Mouse (Mus musculus): ENCODE measurements at regions not wholly inside any gene's neighbourhood (a gene's known extent, or its start where the extent isn't known, plus 50 kb on each side); places are given as distances from the start of the nearest gene placed in this dataset.

DNA sequence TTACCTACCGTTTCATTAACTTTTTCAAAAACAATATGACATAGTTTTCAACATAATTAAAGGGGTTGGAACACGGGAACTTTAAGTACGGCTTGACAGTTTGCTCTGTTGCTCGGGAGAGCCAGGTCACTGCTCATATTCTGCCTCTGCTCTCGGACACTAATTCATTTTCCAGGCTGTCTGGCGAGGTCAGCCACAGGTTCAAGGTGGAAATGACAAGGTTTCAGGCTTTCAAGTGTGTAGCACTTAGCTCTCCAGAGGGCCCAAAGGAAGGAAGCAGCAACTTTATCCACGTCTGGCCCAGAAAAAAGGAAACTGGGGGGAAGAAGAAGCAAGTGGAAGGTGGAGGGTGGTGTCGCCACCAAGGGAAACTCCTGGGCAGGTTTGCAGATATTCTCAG lies 94.0 kb upstream of the Prox1 start:
- ATAC-seq (replicated peaks; ENCODE audit: insufficient number of reproducible peaks, low FRiP score, low TSS enrichment, low read depth), result no peak
- Histone ChIP-seq H3K4me3 (ENCODE audit: low read depth, low read length) (no peak overlapping the region), H3K4me1 (ENCODE audit: control insufficient read depth, insufficient read depth, low read length) (no peaks in the 10 kb centered on the region), H3K4me2 (ENCODE audit: low read depth, low read length) (no peak overlapping the region), H3K36me3 (replicated peaks; ENCODE audit: control insufficient read depth, insufficient read depth, low read depth, low read length) (no peaks in the 10 kb centered on the region), H3K9ac (replicated peaks; ENCODE audit: low read length) (no peak overlapping the region), H3K27ac (replicated peaks; ENCODE audit: low read depth, low read length) (no peak overlapping the region), H3K9me3 (replicated peaks; ENCODE audit: control insufficient read depth, low read length) (no peaks in the 10 kb centered on the region), H3K27me3 (ENCODE audit: control insufficient read depth, insufficient read depth, low read length) (no peaks in the 10 kb centered on the region)
- WGBS, result 50% methylated on average over 8 of the region's 8 CpGs
- DNase-seq (ENCODE audit: low spot score), result no peak

DNA sequence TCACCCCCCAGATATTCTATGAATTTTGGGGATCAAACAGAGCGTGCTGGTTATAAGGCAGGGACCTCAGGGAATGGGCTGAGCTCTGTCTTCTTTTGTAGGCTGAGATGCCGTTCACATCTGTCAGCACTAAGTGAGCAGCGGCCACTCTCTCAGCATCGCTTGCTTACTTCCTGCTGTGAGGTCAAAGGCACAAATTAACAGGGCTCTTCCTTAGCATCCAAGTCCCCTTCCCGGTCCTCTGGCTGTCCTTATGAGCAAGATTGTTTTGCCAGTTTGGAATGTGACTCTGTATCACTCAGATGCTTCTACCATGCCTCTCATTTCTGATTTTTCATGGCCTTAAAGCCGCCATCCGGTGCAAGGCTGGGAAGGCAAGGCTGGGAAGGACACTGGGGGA lies 93.1 kb upstream of the Prox1 start:
- Histone ChIP-seq H3K9ac (replicated peaks; ENCODE audit: low read length) (no peak overlapping the region), H3K36me3 (replicated peaks; ENCODE audit: control insufficient read depth, insufficient read depth, low read depth, low read length) (no peaks in the 10 kb centered on the region), H3K4me2 (ENCODE audit: low read depth, low read length) (no peak overlapping the region), H3K4me3 (ENCODE audit: low read depth, low read length) (no peak overlapping the region), H3K4me1 (ENCODE audit: control insufficient read depth, insufficient read depth, low read length) (no peaks in the 10 kb centered on the region), H3K9me3 (replicated peaks; ENCODE audit: control insufficient read depth, low read length) (no peaks in the 10 kb centered on the region), H3K27me3 (ENCODE audit: control insufficient read depth, insufficient read depth, low read length) (no peaks in the 10 kb centered on the region), H3K27ac (replicated peaks; ENCODE audit: low read depth, low read length) (no peak overlapping the region)
- ATAC-seq (replicated peaks; ENCODE audit: insufficient number of reproducible peaks, low FRiP score, low TSS enrichment, low read depth) (no peak), DNase-seq (ENCODE audit: low spot score) (no peak)
- 27% methylated on average over 7 of the region's 7 CpGs for WGBS

DNA sequence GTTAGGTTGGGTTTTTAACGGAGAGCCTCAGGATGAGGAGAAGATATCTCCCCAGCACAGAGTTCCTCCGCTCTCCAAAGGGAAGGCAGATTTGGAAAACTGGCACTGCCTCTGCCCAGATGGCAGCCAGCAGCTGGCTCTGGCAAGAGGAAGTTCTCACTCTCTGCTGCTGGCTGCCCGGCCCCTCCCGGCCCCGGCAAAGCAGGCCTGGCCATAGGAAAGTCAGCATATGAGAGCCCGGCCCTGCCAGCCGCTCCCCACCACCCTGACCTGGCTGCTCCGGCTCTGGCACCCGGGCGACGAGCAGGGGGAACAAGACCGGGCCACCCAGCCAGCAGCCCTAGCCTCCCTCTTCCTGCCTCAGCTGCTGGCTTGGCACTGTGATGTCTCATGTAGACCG lies 89.1 kb upstream of the Prox1 start:
- no peak overlapping the region for H3K4me3 ChIP-seq (ENCODE audit: low read depth, low read length)
- H3K4me2 ChIP-seq (ENCODE audit: low read depth, low read length), result no peak overlapping the region
- no peaks in the 10 kb centered on the region for H3K36me3 ChIP-seq (replicated peaks; ENCODE audit: control insufficient read depth, insufficient read depth, low read depth, low read length)
- H3K9me3 ChIP-seq (replicated peaks; ENCODE audit: control insufficient read depth, low read length), result no peaks in the 10 kb centered on the region
- no peaks in the 10 kb centered on the region for H3K4me1 ChIP-seq (ENCODE audit: control insufficient read depth, insufficient read depth, low read length)
- DNase-seq (ENCODE audit: low spot score) (no peak), ATAC-seq (replicated peaks; ENCODE audit: insufficient number of reproducible peaks, low FRiP score, low TSS enrichment, low read depth) (no peak)
- no peak overlapping the region for H3K9ac ChIP-seq (replicated peaks; ENCODE audit: low read length)
- no peak overlapping the region for H3K27ac ChIP-seq (replicated peaks; ENCODE audit: low read depth, low read length)
- H3K27me3 ChIP-seq (ENCODE audit: control insufficient read depth, insufficient read depth, low read length), result no peaks in the 10 kb centered on the region
- WGBS, result 84% methylated on average over 13 of the region's 13 CpGs

DNA sequence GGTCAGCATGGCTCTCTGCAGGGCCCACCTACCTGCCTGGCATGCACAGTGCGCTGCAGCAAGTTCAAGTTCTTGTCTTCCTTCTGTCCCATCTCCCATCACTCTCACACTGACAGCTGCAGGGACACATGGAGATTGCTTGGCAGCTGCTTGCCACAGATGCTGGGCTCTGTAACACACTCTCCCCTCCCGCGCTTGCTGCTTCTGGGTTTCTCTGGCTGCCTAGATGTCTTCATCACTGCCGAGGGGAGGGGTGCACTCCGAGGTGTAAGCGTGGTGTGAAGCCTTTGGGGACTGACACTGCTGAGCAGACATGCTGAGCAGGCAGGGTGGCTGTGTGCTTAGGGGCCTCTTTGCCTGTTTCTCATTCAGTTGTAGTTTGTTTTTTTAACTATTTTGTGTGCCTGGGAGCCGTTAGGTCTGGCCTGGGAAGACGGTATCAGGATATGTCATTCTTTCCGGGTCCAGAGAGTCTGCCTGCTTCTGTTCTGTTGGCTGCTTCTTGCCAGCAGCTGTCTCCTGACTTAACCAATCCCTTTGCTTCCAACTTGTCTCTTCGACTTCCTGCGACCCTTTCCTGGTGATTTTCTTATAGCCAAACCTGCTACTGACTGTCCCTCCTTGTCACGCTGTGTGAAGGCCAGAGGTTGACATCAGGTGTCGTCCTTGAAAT lies 80.2 kb upstream of the Prox1 start:
- DNase-seq (ENCODE audit: low spot score) (peak; percentile 14), ATAC-seq (replicated peaks; ENCODE audit: insufficient number of reproducible peaks, low FRiP score, low TSS enrichment, low read depth) (no peak)
- Histone ChIP-seq H3K36me3 (replicated peaks; ENCODE audit: control insufficient read depth, insufficient read depth, low read depth, low read length) (no peaks in the 10 kb centered on the region), H3K27me3 (ENCODE audit: control insufficient read depth, insufficient read depth, low read length) (no peaks in the 10 kb centered on the region), H3K4me3 (ENCODE audit: low read depth, low read length) (no peak overlapping the region), H3K4me1 (ENCODE audit: control insufficient read depth, insufficient read depth, low read length) (no peaks in the 10 kb centered on the region), H3K9me3 (replicated peaks; ENCODE audit: control insufficient read depth, low read length) (no peaks in the 10 kb centered on the region), H3K27ac (replicated peaks; ENCODE audit: low read depth, low read length) (no peak overlapping the region), H3K9ac (replicated peaks; ENCODE audit: low read length) (no peak overlapping the region), H3K4me2 (ENCODE audit: low read depth, low read length) (no peak overlapping the region)
- 50% methylated on average over 13 of the region's 13 CpGs for WGBS

DNA sequence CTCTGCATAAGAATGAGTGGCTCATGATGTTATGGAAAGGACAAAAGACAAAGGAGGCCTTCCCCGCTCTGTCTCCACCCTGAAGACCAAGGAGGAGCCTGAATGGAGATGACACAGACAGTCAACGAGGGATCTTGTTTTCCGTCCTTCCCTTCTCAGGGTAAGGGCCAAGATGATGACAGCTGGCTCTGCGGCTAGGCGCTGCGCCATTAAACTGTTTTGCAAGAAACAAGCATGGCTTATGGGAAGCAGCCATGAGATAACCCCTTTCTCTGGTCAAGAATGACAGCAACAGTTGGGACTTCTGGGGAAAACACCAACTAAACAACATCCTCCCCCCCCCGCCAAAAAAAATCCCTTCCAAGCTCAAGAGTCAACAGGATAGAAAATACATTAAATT lies 72.0 kb upstream of the Prox1 start:
- ATAC-seq (replicated peaks; ENCODE audit: insufficient number of reproducible peaks, low FRiP score, low TSS enrichment, low read depth) (no peak), DNase-seq (ENCODE audit: low spot score) (no peak)
- no peak overlapping the region for H3K9ac ChIP-seq (replicated peaks; ENCODE audit: low read length)
- no peak overlapping the region for H3K4me3 ChIP-seq (ENCODE audit: low read depth, low read length)
- H3K36me3 ChIP-seq (replicated peaks; ENCODE audit: control insufficient read depth, insufficient read depth, low read depth, low read length), result no peaks in the 10 kb centered on the region
- 88% methylated on average over 7 of the region's 7 CpGs for WGBS
- H3K4me1 ChIP-seq (ENCODE audit: control insufficient read depth, insufficient read depth, low read length), result no peaks in the 10 kb centered on the region
- no peaks in the 10 kb centered on the region for H3K27me3 ChIP-seq (ENCODE audit: control insufficient read depth, insufficient read depth, low read length)
- no peak overlapping the region for H3K27ac ChIP-seq (replicated peaks; ENCODE audit: low read depth, low read length)
- H3K4me2 ChIP-seq (ENCODE audit: low read depth, low read length), result no peak overlapping the region
- H3K9me3 ChIP-seq (replicated peaks; ENCODE audit: control insufficient read depth, low read length), result no peaks in the 10 kb centered on the region

DNA sequence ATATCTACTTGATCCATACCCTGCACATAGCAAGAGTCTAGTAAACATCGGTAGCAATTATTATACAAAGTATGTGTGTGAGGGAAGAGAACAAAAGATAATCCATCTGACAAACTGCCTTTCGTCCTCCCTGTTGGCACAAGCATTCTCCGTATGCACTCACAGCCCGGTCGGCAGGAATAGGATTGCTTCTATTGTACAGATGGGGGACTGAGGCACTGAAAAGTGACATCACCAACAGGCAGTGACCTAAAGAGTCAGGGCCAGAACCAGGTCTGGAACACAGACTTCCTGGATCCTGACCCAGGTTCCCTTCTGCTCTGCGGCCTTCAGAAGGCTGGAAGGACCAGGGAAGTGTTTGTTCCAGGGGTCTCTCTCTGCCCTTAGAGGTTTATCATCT lies 69.3 kb upstream of the Prox1 start:
- H3K27me3 ChIP-seq (ENCODE audit: control insufficient read depth, insufficient read depth, low read length), result no peaks in the 10 kb centered on the region
- 91% methylated on average over 6 of the region's 6 CpGs for WGBS
- H3K27ac ChIP-seq (replicated peaks; ENCODE audit: low read depth, low read length), result no peak overlapping the region
- no peaks in the 10 kb centered on the region for H3K4me1 ChIP-seq (ENCODE audit: control insufficient read depth, insufficient read depth, low read length)
- no peak overlapping the region for H3K4me2 ChIP-seq (ENCODE audit: low read depth, low read length)
- DNase-seq (ENCODE audit: low spot score), result no peak
- H3K4me3 ChIP-seq (ENCODE audit: low read depth, low read length), result no peak overlapping the region
- ATAC-seq (replicated peaks; ENCODE audit: insufficient number of reproducible peaks, low FRiP score, low TSS enrichment, low read depth), result no peak
- no peak overlapping the region for H3K9ac ChIP-seq (replicated peaks; ENCODE audit: low read length)
- H3K36me3 ChIP-seq (replicated peaks; ENCODE audit: control insufficient read depth, insufficient read depth, low read depth, low read length), result no peaks in the 10 kb centered on the region
- H3K9me3 ChIP-seq (replicated peaks; ENCODE audit: control insufficient read depth, low read length), result no peaks in the 10 kb centered on the region

DNA sequence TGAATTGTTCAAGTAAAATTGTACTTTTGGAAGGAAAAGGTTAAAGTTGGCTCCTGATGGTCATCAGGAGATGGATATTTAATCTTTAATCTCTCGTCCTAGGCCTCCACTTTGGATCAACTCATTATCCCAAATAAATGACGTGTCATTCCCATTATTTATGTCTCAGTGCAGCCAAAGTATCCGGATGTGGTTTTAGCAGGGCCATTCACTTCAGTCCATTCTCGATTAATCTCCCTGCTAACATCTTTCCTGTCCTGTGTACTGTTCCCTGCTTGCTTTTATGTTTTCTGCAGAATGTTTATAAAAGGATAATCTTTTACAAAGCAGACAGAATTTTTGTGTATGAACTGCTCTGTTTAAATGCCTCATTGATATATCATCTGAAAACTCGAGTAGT lies 60.4 kb upstream of the Prox1 start:
- Histone ChIP-seq H3K4me2 (ENCODE audit: low read depth, low read length) (no peak overlapping the region), H3K4me1 (ENCODE audit: control insufficient read depth, insufficient read depth, low read length) (no peaks in the 10 kb centered on the region), H3K9me3 (replicated peaks; ENCODE audit: control insufficient read depth, low read length) (no peaks in the 10 kb centered on the region), H3K27ac (replicated peaks; ENCODE audit: low read depth, low read length) (no peak overlapping the region), H3K9ac (replicated peaks; ENCODE audit: low read length) (no peak overlapping the region), H3K27me3 (ENCODE audit: control insufficient read depth, insufficient read depth, low read length) (no peaks in the 10 kb centered on the region), H3K4me3 (ENCODE audit: low read depth, low read length) (no peak overlapping the region), H3K36me3 (replicated peaks; ENCODE audit: control insufficient read depth, insufficient read depth, low read depth, low read length) (no peaks in the 10 kb centered on the region)
- DNase-seq (ENCODE audit: low spot score), result no peak
- 72% methylated on average over 5 of the region's 5 CpGs for WGBS
- no peak for ATAC-seq (replicated peaks; ENCODE audit: insufficient number of reproducible peaks, low FRiP score, low TSS enrichment, low read depth)

DNA sequence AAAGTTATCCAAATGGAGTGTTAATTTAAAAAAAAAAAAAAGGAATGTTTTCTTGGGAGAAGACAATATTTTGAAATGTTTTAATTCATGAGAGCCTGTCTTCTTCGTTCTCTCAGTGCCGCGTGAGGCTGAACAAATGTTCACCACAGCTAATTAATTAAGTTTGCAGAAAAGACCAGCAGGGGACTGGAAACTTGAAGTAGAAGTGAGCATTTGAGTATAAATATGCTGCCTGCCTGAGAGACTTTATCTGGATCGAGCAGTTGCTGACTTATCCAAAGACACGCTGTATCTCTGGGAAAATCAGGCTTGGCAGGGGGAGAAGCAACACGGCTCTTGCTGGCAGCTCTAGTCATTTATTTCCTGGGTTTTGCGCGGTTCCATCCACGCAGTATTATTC lies 49.9 kb upstream of the Prox1 start:
- DNase-seq (ENCODE audit: low spot score) (no peak), ATAC-seq (replicated peaks; ENCODE audit: insufficient number of reproducible peaks, low FRiP score, low TSS enrichment, low read depth) (no peak)
- Histone ChIP-seq H3K4me2 (ENCODE audit: low read depth, low read length) (no peak overlapping the region), H3K36me3 (replicated peaks; ENCODE audit: control insufficient read depth, insufficient read depth, low read depth, low read length) (no peaks in the 10 kb centered on the region), H3K27ac (replicated peaks; ENCODE audit: low read depth, low read length) (no peak overlapping the region), H3K9me3 (replicated peaks; ENCODE audit: control insufficient read depth, low read length) (no peaks in the 10 kb centered on the region), H3K27me3 (ENCODE audit: control insufficient read depth, insufficient read depth, low read length) (no peaks in the 10 kb centered on the region), H3K4me1 (ENCODE audit: control insufficient read depth, insufficient read depth, low read length) (no peaks in the 10 kb centered on the region), H3K4me3 (ENCODE audit: low read depth, low read length) (no peak overlapping the region), H3K9ac (replicated peaks; ENCODE audit: low read length) (no peak overlapping the region)
- 83% methylated on average over 9 of the region's 9 CpGs for WGBS

All from embryonic facial prominence, embryonic 11.5 days (tissue).